Mouse (Mus musculus): ENCODE results near the gene Foxp1. TPM values are rescaled to one million over a fixed set of nuclear protein-coding genes. Genes with fewer than 3 reads are reported as not detected.

The Foxp1 gene
- total RNA-seq, 2 experiments from 2014 or later: 142 TPM

DNA sequence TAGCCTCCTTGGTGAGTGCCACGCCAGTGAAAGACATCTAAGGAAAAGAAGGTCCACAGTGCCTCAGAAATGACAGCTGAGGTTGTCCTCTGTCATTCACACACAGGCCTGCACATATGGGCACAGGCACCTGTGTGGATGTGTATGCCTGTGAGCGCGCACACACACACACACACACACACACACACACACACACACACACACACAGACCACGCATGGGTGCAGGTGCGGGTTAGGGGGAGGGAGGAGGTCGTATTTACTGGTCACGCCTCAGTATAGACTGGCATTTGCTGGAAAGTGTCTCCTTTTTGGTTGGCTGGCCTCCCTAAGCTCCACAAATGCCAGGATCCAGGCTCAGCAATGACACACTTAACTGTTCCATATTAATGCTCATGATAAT is 305.4 kb downstream of the Foxp1 start:
- intact Hi-C loops (cut with DNase I): no loop called here
- no peak for DNase-seq (ENCODE audit: low spot score in 2 of 2)

DNA sequence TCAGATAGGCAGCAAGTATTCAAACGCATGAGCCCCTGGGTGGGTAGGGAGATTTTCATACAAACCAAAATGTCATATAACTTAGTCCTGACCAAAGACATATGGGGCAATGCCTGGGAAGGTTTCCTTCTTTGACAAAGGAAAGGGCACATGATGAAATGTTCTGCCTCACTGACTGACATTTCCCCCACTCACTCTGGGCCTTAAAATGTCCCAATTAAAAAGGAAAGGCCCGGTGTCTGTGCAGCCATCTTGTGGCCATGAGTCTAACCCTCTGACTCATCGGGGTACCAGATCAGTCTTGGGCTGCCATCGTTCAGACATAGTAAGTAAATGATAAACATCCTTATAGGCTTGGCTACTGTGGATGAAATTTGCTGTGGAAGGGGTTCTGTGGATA is 310.1 kb downstream of the Foxp1 start:
- no peak for DNase-seq (ENCODE audit: low spot score in 2 of 2)
- intact Hi-C loops (cut with DNase I): no loop called here

DNA sequence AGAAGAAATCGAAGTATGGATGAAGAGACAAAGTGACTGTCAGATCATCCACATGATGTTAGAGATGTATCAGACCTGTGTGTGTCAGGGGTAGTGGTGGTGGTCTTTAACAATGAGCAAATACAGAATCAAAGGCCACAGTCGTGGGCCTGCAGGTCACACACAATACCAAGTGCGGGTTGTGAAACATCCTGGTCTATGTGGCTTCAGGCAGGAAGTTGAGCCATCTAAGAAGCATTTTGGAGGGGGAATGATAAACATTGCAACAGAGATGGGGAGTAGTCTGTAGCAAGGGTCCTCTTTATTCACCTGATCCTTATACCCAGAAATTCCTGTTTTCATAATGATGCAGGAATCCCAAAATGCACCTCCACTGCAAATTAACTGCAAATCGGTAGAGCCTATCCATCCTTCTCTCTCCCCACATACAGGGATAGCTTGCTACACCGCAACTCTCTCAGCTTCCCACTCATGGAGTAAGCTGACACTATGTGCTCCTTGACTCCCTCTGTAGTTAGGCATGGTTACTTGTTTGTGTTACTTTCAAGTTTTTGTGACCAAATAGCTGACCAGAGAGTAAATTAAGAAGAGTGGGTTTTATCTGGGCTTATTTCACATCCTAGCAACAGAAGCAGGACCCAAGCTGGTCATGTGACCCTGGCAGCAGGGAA is 310.7 kb downstream of the Foxp1 start:
- intact Hi-C loops (cut with DNase I): no loop called here
- no peak for DNase-seq (ENCODE audit: low spot score in 2 of 2)

DNA sequence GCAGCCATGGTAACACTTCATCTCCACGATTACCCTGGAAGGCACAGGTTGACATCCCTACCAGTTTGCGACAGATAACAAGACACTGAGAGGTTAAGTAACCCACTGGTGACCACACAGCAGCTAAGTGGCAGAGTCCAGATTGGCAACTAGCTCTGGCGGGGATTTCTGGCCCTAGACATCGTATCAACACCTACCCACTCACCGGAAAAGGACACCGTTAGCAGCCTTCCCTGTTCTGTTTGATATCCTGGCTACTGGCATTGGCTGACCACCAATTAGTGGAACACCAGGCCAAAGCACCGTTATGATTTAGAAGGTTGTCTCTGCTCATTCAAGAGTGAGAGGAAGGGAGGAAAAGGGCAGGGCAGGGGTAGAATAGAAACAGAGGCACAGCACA is 312.4 kb downstream of the Foxp1 start:
- DNase-seq (ENCODE audit: low spot score in 2 of 2): no peak
- intact Hi-C loops (cut with DNase I): no loop called here

DNA sequence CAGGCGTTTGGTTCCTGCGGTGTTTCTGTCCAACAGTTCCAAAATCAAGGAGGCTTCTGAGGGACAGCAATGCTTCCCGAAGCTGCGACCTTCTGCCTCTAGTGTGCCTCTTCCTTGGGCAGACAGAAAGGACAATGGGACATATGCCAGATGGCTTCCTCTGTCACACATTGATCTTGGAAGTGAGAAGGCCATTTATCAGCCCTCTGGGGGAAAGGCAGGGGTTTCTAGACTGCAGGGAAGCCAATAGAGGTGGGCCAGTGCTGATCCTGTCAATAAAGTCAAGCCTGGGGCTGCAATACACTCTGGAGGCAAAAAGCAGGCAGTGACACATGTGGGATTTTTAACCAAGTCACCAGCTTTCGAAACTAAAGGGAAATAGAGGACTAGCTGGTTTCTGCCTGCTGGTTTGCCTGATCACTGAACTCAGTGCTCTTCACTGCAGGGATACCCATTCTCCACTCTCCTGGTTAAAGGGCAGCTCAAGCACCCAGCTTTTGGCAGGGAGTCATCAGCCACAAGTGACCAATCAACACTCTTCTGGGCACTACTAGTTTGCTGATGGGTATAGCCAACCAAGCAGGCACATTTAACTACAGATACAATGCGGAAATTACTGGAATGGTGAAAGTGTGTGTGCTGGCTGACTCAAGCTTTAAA is 315.2 kb downstream of the Foxp1 start:
- intact Hi-C loops (cut with DNase I): no loop called here
- DNase-seq (ENCODE audit: low spot score in 2 of 2): no peak

DNA sequence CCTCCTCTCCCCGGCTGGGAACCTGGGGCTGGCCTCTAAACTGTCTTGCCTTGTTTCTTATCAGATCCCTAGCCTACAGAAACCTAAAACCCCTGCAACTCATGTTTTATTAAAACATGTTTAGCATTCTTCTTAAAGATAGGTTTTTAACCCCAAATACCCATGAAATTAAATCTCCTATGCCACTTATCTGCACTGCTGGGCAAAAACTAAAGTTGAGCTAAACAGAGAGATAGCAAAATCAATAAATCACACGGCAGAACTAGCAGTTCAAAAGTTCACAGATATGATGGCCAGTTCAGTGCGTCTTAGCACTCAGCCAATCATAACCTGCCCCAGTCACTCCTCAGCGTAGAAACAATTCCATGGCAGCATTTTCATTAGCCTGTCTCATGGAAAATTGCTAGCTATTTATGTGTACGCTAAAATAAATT is 316.1 kb downstream of the Foxp1 start:
- no peak for DNase-seq (ENCODE audit: low spot score in 2 of 2)
- intact Hi-C loops (cut with DNase I): no loop called here

DNA sequence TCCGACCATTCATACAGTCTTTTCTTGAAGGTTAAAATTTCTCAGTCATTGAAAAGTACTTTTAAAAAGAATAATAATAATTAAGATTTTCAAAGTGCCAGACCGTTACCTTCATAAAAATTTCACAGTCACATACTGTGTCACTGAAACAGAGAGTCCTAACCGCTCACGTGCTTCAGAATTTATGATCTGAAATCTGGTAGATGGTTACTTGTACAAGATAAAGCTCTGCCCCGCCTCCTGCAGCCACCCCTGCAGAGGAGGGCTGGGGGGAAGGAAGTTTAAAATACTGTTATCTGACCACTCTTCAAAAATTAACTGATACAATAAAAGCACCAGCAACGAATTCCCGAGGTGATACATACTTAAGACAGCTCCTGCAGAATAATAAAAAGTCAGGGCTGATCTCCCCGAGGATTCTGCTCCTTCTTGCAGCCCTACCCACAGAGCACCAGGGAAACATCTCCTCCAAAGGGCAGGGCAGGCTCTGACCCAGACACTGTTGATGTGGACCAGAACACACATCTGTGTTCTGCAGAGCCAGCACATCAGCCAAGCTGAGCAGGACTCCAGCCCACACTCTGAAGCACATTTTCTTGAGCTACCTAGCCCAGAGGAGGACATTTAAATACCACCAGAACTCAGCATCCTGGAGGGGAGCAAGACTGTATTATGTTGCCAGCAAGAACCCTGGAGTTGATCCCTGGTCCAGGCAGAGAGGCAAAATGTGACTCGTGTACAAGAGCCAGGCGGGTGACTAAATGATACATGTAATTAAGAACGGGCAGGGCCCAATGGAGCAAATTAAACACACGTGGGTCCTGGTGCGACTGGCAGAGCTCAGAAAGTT is 316.7 kb downstream of the Foxp1 start:
- no peak for DNase-seq (ENCODE audit: low spot score in 2 of 2)
- intact Hi-C loops (cut with DNase I): no loop called here

DNA sequence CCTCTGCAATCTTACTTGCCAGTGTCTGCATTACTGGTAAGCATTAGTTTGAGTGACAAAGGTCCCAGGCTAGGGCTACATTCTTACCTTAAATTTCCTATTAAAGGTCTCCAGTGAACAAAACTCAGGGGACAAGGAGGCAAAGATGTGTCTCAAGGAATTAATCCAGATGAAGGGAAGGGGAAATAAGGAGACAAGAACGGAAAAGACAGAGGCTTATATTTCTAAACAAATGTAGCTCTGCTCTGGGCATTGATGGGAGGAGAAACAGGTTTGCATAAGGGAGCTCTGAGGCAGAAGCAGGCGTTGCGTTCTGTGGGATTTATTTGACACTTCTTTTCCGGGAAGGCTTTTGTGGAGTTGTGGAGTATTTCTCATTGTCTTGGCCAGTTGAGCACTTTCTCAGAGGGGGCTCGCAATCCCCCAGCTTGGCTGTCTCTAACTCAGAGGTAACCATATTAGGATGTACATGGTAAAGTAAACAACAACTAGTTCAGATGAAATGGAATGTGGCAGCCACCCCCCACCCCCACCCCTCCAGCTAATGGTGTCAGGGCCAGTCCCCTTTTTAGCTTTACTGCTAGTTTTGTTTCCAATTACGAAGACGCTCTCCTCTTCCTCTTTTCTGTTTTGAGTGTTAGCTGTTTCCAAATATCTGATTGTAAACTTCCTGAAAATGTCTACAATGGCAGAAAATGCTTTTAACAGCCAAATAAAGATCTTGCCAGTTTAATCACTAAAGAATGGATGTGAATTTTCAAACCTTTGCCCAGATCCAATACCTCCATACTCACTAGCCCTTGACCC is 317.5 kb downstream of the Foxp1 start:
- intact Hi-C loops (cut with DNase I): no loop called here
- no peak for DNase-seq (ENCODE audit: low spot score in 2 of 2)

DNA sequence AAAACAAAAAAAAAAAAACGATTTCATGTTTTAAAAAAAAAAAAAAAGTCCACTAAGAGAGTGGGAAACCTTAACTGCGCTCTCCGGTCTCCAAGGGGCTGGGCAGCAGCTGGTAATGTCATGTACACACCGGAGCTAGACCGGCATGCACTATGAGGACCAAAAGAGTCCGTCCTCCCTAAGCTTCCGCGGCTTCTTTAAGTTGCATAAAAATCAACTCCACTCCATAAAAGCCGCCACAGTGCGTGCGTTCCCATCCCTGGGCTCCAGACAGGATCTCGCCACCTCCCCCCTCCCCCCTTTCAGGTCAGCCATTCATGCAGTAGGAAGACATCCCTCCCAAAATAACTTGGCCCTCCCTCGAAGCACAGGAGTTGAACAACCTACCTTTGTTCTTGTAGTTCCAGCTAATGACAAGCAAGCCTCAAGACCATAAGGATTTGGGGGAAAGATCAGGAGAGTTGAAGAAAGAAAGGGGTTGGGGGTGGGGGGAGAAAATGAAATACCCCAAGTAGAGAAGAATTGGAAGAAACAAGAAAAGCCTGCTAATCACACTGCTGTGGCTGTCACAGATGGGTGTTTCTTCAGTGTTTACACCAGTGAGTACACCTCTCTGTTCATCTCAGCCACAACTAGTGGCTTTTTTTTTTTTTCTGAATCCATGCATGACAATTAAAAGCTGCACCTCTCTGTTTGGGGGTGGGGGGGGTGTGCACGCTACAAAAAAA is 318.3 kb downstream of the Foxp1 start:
- DNase-seq (ENCODE audit: low spot score in 2 of 2): no peak
- intact Hi-C loops (cut with DNase I): no loop called here

DNA sequence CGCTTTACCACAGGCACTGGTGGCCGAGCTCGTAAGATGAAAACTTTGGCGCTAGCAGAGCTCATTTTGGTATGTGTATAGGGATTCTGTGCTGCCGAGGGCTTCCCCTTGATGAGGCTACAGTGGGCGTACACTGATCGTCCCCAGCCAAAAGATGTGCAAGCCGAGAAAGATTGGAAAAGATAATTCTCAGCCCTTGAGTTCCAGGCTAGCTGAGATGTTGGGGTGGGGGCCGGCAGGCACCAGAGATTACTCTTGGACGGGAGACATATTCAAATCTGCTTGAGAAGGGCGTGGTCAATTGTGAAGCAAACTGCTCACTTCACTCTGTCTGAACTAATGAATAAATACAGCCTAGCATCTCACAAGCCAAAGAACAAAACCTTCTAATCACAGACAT is 319.3 kb downstream of the Foxp1 start:
- intact Hi-C loops (cut with DNase I): no loop called here
- DNase-seq (ENCODE audit: low spot score in 2 of 2): no peak

DNA sequence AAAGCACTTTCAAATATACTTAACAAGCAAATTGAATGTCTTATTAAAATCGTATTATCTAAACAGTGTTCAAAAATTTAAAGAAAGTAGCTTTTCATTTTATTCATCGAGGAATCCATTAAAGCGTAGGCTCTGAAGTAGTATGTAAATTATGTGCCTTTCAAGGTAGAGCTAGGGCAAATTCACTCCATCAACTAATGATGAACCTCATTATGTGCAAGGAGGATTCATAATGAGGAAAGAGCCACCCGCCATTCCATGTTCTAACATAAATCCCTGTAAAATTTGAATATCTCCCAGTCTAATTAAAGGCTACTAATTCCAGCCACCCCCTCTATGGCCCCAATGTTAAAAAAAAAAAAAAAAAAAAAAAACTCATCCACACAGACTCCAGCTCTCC is 319.7 kb downstream of the Foxp1 start:
- no peak for DNase-seq (ENCODE audit: low spot score in 2 of 2)
- intact Hi-C loops (cut with DNase I): no loop called here

DNA sequence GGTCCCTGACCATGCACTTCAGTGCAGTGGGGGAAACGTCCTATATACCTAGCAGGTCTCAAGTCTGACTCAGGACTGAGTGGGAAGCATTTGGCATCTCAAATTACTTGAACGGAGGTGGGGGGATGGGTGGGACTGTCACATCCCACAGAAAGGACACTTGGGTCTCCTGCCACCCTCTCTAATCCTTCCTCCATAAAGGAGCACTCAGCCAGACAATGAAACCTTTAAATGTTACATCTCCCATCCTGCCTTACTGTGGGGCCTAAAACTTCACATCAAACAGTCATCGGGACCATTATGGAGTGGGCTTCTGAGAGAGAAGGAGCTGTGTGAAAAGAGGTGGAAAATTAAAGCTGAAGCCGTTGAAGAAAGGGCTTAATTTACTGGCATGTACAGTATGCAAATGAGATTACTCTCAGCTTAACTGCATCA is 321.2 kb downstream of the Foxp1 start:
- intact Hi-C loops (cut with DNase I): no loop called here
- DNase-seq (ENCODE audit: low spot score in 2 of 2): no peak

DNA sequence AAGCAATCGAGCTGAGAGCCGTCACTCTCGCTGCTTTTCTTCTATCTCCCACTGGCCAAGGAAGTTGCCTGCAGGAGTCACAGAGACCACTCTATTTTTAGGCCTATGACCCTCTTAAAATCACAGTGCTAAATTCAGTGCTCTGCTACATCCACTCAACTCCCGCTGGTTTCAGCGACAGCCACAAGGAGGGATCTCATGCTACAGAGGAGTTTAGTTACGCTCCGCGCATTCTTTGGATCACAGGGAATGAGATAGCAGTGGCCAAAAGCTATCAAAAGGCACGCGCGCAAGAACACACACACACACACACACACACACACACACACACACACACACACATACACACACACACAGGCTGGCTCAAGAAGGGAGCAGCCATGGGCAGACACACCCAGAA is 321.9 kb downstream of the Foxp1 start:
- no peak for DNase-seq (ENCODE audit: low spot score in 2 of 2)
- intact Hi-C loops (cut with DNase I): no loop called here

DNA sequence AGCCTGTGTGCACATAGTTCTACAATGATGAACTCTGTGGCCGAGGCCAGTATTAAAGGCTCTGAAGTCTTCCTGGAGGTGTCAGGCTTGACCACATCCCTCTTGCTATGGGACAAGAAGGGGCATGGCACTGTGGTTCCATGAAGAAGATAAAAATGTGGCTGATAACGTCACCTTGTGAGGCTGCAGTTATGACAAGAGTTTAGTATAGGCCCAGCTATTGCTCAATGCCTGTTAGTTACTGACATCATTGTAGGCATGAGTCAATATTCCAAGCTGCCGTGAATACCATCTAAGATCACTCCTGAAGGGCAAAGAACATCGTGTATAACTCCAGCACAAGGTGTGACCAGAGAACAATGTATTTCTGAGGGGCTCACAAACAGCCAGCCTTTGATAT is 323.2 kb downstream of the Foxp1 start:
- DNase-seq (ENCODE audit: low spot score in 2 of 2): no peak
- intact Hi-C loops (cut with DNase I): no loop called here

DNA sequence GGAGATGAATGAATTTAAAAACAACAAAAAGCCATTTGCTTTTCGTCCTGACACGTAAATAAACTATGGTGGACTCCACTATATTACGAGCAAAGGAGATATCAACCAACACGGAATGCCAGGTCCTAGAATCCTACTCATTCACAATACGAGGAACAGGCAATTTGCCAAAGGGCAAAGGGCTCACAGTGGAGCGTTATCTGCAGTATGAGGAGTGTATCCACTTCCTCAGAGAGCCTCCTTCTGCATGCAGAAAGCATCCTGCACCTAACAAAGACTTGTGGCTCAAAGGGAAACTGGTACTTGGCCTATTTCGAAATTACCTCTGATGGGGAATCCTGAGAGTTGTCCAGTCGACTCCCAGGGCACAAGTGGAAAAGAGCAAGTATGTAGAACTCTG is 328.8 kb downstream of the Foxp1 start:
- intact Hi-C loops (cut with DNase I): no loop called here
- no peak for DNase-seq (ENCODE audit: low spot score in 2 of 2)

DNA sequence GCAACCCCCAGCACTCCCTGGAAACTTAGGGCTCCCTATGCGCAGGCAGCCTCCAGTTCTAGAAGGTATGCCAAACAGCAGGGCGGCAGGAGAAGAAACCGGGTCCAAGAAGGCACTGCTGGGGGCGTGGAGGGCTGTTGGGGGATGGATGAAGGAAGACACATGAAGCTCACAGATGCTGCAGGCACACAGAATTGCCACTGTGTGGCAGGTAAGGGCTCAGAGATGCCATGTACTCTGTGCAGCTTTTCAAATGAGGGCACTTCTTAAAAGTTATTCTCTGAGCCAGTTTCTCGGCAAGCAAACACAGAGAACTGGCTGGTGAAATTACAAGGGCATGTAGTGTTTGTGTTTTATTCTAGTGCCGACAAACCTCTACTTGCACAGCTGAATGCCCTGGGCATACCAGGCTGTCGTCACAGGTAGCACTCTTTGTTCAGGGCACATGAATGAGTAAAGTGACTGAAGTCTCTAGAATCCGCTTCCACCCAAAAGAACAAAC is 330.8 kb downstream of the Foxp1 start:
- no peak for DNase-seq (ENCODE audit: low spot score in 2 of 2)
- intact Hi-C loops (cut with DNase I): no loop called here

DNA sequence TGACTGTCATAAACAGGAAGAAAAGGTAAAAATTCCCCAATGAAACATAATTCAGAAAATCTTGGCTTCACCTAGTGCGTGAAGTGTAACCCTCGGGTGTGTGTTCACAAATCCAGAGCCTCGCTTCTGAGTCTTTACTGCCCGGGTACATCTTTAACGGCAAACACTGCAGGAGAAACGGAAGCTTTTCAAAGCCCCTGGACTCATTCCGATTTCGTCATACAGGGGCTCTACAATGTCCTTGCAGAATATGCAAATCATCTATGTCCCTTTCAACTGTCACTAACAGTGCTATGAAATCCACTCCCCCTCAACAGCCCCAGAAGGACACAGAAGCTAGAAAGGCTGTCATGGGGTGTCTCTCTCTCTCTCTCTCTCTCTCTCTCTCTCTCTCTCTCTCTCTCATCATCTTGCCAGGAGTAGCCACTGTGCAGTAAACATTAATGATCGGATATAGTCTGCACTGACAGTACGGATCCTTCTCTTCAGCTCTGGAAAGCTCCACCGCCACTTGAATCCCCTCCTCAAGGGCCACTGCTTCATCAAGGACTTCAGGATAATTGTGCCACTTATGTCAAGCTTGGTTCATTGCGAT is 331.4 kb downstream of the Foxp1 start:
- no peak for DNase-seq (ENCODE audit: low spot score in 2 of 2)
- intact Hi-C loops (cut with DNase I): no loop called here

DNA sequence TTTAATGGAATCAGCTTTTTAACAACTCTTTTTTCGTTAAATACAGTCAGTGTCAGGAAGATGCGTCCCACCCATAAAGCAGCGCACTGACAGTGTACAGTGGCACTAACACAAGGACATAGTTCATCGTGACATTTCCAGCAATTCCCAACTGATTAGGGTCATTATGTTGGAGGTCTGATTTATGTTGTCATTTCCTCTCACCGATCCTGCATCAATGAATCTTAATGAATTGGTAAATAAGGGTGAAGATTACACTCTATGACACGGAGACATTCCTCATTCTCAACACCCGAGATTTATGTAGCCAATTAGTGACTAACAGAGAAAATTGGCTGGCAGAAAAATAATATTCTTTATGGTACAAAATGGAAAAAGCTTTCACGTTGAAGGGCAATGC is 332.6 kb downstream of the Foxp1 start:
- DNase-seq (ENCODE audit: low spot score in 2 of 2): no peak
- intact Hi-C loops (cut with DNase I): no loop called here
